In the genomic region with DNA sequence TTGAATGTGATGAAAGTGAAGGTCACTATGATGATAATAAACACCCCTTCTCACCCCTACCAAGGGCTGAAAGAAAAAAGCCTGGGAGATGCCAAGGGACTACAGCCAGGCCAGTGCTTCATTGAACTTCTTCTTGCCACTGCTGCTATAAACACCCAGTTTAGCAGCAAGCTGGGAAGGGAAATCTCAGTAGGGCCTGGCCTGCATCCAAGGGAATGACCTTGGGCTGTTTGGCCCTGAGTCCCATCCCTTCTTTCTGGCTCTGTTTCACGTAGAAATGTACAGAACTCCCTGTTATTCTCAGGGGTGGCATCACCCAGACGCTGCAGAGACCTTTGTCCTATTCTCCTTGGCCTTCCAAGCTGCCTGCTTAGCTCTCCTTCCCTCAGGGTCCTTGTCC, we compare ENCODE assay signal across 21 mouse cellular contexts.
DNase-seq lines count a peak whose midpoint lies in the region; ATAC-seq and TF ChIP-seq lines count a peak whose summit lies in the region.
"Had no signal": no experiment of that assay in that cellular context is flagged by ENCODE, and none has a peak within 500 bp of the region (broad histone marks: within the 10 kb centered on the region; RNA-seq: fewer than 3 reads in every experiment).

No protein-coding gene starts in this region.

- no peak for TF ChIP-seq CTCF in heart, adult 2 months (IDR thresholded peaks at IDR 0.05)

- 44% methylated on average over 2 of the region's 2 CpGs for WGBS in heart, adult 2 months

- intact Hi-C loops in heart, adult 2 months (cut with DNase I) = no loop called here

- H3K9ac ChIP-seq in heart, adult 2 months (ENCODE audit: low read depth, low read length) = no peak overlapping the region
- H3K9ac ChIP-seq: forebrain, embryonic 13.5 days; liver, embryonic 15.5 days; midbrain, embryonic 15.5 days had no signal

- no peaks in the 10 kb centered on the region for H3K79me2 ChIP-seq in heart, adult 2 months (replicated peaks; ENCODE audit: control insufficient read depth, insufficient read depth, low read length)

- H3K27ac ChIP-seq in heart, adult 2 months = no peak overlapping the region
- H3K27ac ChIP-seq: forebrain, embryonic 13.5 days; heart, embryonic 10.5 days; liver, embryonic 15.5 days; midbrain, embryonic 15.5 days; stomach, postnatal 0 days had no signal

- TF ChIP-seq POLR2A in heart, adult 2 months (IDR thresholded peaks at IDR 0.05; ENCODE audit: insufficient read depth, low read depth, low read length) = no peak

- H3K36me3 ChIP-seq in heart, adult 2 months (ENCODE audit: control insufficient read depth, insufficient read depth, low read length) = no peaks in the 10 kb centered on the region
- H3K36me3 ChIP-seq: G1E; heart, embryonic 10.5 days; liver, embryonic 15.5 days; midbrain, embryonic 15.5 days had no signal

- DNase-seq in adrenal gland, adult (ENCODE audit: inconsistent age in 2 of 2, low spot score in 1 of 2) = peak; percentile 55 to 74
- DNase-seq in adrenal gland, postnatal 4 days (ENCODE audit: low spot score in 2 of 2) = no peak
- DNase-seq in heart, postnatal 4 days = peak; percentile 34
- no peak for DNase-seq in heart, adult 2 months
- peak; percentile 11 for DNase-seq in right cerebral cortex, postnatal 14 days
- DNase-seq in right cerebral cortex, postnatal 25 days = no peak
- no peak for DNase-seq in neural tube, embryonic 10.5 days (ENCODE audit: extremely low spot score, low spot score)
- DNase-seq: cerebellum, adult 8-10 months; kidney, postnatal 14 days; thymus, postnatal 25 days had no signal

- no peak for ATAC-seq in megakaryocyte progenitor cell, adult 5-6 weeks (replicated peaks; ENCODE audit: poor library complexity)
- ATAC-seq: CD4-positive, CD25-positive, alpha-beta regulatory T cell, adult 4 months; forebrain, embryonic 13.5 days; hindbrain, embryonic 16.5 days; intestine, postnatal 0 days; midbrain, embryonic 15.5 days had no signal

- H3K27me3 ChIP-seq in heart, adult 2 months (ENCODE audit: control insufficient read depth, insufficient read depth, low read length) = no peaks in the 10 kb centered on the region
- H3K27me3 ChIP-seq: forebrain, embryonic 13.5 days; liver, embryonic 15.5 days; megakaryocyte, embryonic 14.5 days had no signal

- H3K4me1 ChIP-seq in heart, adult 2 months (ENCODE audit: control insufficient read depth, insufficient read depth, low read length) = no peaks in the 10 kb centered on the region
- H3K4me1 ChIP-seq: heart, embryonic 10.5 days; liver, embryonic 15.5 days; megakaryocyte, embryonic 14.5 days had no signal

- no peak overlapping the region for H3K4me3 ChIP-seq in heart, adult 2 months
- H3K4me3 ChIP-seq: forebrain, embryonic 13.5 days; heart, embryonic 10.5 days; liver, embryonic 15.5 days; megakaryocyte, embryonic 14.5 days; midbrain, embryonic 15.5 days had no signal

- TF ChIP-seq EP300 in heart, adult 2 months (IDR thresholded peaks at IDR 0.05; ENCODE audit: insufficient read depth, low read depth, low read length) = no peak

Comparison
In these comparisons a context has a peak if more than half of its experiments do, and no peak if none do; other contexts are left out.
1. DNase-seq: peak in adrenal gland, adult (2 of 2), heart, postnatal 4 days (single experiment) and right cerebral cortex, postnatal 14 days (single experiment); none in adrenal gland, postnatal 4 days (0 of 2), heart, adult 2 months (0 of 2), right cerebral cortex, postnatal 25 days (single experiment) and neural tube, embryonic 10.5 days (single experiment).